Mouse (Mus musculus): ENCODE data around the gene Nrbp1. TPM values are rescaled to one million over a fixed set of nuclear protein-coding genes. Genes with fewer than 3 reads are reported as not detected.

Gene Nrbp1
- polyA plus RNA-seq, 1 experiment from 2014 or later: 167 TPM

DNA sequence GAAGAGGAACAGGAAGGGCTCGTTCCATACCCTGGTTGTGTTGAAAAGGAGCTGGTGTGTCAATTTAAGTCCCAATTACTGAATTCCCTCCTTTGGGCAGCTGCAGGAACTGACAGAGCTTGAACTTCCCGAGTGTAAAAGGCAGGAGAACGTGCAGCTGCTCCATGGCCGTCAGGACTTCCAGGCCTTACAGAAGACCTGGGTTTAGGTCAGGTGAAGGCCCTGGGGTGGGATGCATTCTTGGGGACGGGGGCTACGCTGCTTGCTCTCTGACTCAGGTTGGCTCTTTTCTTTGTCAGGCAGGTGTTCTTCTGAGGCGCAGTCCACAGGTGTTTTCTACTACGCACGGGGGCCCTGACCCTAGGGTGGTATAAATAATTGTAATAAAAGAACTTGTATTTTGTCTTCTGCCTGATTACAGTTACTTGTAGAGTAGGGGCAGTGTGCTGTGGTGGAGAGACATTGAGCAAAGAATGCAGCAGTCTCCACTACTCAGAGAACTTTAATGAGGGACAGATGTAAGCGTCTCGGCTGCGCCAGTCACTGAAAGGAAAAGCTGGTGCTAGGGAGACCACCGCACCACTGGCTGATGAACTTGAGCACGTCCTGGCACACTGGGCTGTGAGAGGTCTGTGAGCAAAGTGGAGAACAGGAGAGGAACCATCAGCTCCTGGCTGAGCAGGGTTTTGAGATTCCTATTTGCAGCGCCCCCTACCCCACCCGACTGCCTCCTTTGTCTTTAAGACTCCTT is 12.3 kb downstream of the Nrbp1 start:
- H3K27ac ChIP-seq (ENCODE audit: low read depth, low read length): no peak overlapping the region
- no peak overlapping the region for H3K4me3 ChIP-seq (ENCODE audit: low read length)
- 81% methylated on average over 16 of the region's 16 CpGs for WGBS
- no peaks in the 10 kb centered on the region for H3K27me3 ChIP-seq (replicated peaks; ENCODE audit: control insufficient read depth, insufficient read depth, low read length)
- ATAC-seq: no peak
- H3K4me2 ChIP-seq (ENCODE audit: low read length): no peak overlapping the region
- peaks cover 32% of the 10 kb centered on the region for H3K36me3 ChIP-seq (ENCODE audit: control insufficient read depth, insufficient read depth, low read length)
- no peaks in the 10 kb centered on the region; the same call in 1 of the 2 replicates for H3K4me1 ChIP-seq (ENCODE audit: control insufficient read depth, insufficient read depth, low read depth, low read length)
- no peaks in the 10 kb centered on the region for H3K9me3 ChIP-seq (ENCODE audit: control insufficient read depth, low read length)
- H3K9ac ChIP-seq (ENCODE audit: low read depth, low read length): no peak overlapping the region

DNA sequence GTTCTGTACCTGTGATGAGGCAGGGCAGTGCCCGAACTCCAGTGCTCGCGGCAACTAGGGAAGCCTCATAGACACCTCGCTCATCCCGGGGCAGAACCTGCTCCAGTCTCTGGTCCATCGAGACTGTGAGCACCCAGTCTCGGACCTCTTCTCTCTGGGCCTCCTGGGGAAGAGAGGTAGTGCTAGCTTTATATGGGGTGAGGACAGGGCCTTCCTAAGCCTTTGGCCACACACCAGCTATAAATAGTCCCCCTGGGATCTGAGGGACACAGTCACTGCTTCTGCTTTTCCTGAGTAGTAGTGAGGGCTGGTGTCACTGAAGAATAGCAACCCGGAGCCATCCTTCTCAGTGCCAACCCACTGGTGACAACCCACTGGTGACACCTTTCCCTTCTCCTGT is 13.1 kb downstream of the Nrbp1 start:
- ATAC-seq: no peak
- Histone ChIP-seq H3K4me3 (ENCODE audit: low read length) (no peak overlapping the region), H3K9me3 (ENCODE audit: control insufficient read depth, low read length) (no peaks in the 10 kb centered on the region), H3K27me3 (replicated peaks; ENCODE audit: control insufficient read depth, insufficient read depth, low read length) (no peaks in the 10 kb centered on the region), H3K4me2 (ENCODE audit: low read length) (no peak overlapping the region), H3K9ac (ENCODE audit: low read depth, low read length) (no peak overlapping the region), H3K4me1 (ENCODE audit: control insufficient read depth, insufficient read depth, low read depth, low read length) (no peaks in the 10 kb centered on the region; the same call in 1 of the 2 replicates), H3K27ac (ENCODE audit: low read depth, low read length) (no peak overlapping the region), H3K36me3 (ENCODE audit: control insufficient read depth, insufficient read depth, low read length) (peaks cover 25% of the 10 kb centered on the region)
- 95% methylated on average over 8 of the region's 8 CpGs for WGBS

DNA sequence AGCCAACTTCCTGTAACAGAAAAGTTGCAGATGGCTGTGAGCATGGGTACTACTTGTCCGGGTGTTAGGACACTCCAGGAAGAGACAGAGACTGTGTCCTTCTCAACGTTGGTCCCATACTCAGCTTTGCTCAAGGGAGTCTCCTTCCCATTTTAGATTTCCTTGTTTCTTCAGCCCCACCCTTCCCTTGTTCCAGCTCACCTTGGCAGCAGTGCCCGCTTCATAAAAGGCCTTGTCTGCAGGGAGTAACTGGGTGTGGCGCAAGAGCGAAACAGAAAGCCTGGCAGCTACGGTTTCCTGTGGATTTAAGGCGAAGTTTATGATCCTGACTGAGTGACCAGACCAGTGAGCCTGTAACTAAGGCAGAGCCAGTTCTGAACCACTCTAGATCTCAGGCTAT is 13.8 kb downstream of the Nrbp1 start:
- H3K4me3 ChIP-seq (ENCODE audit: low read length): no peak overlapping the region
- no peaks in the 10 kb centered on the region for H3K9me3 ChIP-seq (ENCODE audit: control insufficient read depth, low read length)
- H3K27me3 ChIP-seq (replicated peaks; ENCODE audit: control insufficient read depth, insufficient read depth, low read length): no peaks in the 10 kb centered on the region
- no peaks in the 10 kb centered on the region; the same call in 1 of the 2 replicates for H3K4me1 ChIP-seq (ENCODE audit: control insufficient read depth, insufficient read depth, low read depth, low read length)
- peaks cover 23% of the 10 kb centered on the region for H3K36me3 ChIP-seq (ENCODE audit: control insufficient read depth, insufficient read depth, low read length)
- H3K9ac ChIP-seq (ENCODE audit: low read depth, low read length): no peak overlapping the region
- WGBS: 83% methylated on average over 7 of the region's 7 CpGs
- no peak overlapping the region for H3K4me2 ChIP-seq (ENCODE audit: low read length)
- no peak for ATAC-seq
- H3K27ac ChIP-seq (ENCODE audit: low read depth, low read length): no peak overlapping the region

DNA sequence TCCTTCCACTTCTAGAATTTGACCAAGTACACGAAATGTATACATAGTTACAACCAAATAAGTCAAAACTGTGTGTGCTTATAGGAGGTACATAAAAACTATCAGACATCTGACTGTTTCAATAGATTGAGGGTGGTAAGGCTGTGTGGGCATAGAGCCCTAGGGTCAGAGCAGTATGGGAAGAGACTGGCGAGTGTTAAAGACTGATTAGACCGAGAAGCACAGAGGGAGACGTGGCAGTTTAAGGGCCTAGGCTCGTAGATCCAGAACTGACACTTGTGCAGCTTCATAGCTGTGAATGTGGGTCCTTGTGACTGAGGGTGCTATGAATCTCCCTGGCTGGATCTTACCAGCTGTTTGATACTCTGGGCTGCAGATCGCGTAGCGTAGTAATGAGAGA is 14.2 kb downstream of the Nrbp1 start:
- no peaks in the 10 kb centered on the region for H3K27me3 ChIP-seq (replicated peaks; ENCODE audit: control insufficient read depth, insufficient read depth, low read length)

DNA sequence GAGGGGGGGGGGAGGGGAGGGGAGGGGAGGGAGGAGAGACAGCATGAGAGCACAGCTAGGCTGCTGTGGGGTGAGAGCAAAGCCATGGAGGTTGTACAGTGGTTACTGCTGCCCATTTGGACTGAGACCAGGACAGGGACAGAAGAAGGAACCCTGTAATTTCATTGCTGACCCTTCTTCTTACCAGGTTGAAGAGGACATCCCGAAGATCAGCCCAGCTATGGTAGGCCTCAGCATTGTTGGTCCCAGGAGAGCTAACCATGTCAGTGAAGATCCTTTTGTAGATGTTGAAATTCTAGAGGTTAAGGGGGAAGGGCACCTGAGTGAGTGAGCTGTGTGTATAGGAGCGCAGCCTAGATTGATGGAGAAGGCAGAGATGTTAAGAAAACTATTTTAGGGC is 14.7 kb downstream of the Nrbp1 start:
- 95% methylated on average over 2 of the region's 2 CpGs for WGBS
- Histone ChIP-seq H3K4me2 (ENCODE audit: low read length) (no peak overlapping the region), H3K9me3 (ENCODE audit: control insufficient read depth, low read length) (no peaks in the 10 kb centered on the region), H3K27me3 (replicated peaks; ENCODE audit: control insufficient read depth, insufficient read depth, low read length) (no peaks in the 10 kb centered on the region), H3K27ac (ENCODE audit: low read depth, low read length) (no peak overlapping the region), H3K4me3 (ENCODE audit: low read length) (no peak overlapping the region), H3K9ac (ENCODE audit: low read depth, low read length) (no peak overlapping the region), H3K36me3 (ENCODE audit: control insufficient read depth, insufficient read depth, low read length) (peaks cover 25% of the 10 kb centered on the region), H3K4me1 (ENCODE audit: control insufficient read depth, insufficient read depth, low read depth, low read length) (no peaks in the 10 kb centered on the region; the same call in 1 of the 2 replicates)
- ATAC-seq: no peak

More for the DNA sequence above, 14.2 kb downstream of the Nrbp1 start:
- H3K9ac ChIP-seq (ENCODE audit: low read depth, low read length): no peak overlapping the region
- H3K4me1 ChIP-seq (ENCODE audit: control insufficient read depth, insufficient read depth, low read depth, low read length): no peaks in the 10 kb centered on the region; the same call in 1 of the 2 replicates
- no peaks in the 10 kb centered on the region for H3K9me3 ChIP-seq (ENCODE audit: control insufficient read depth, low read length)
- H3K27ac ChIP-seq (ENCODE audit: low read depth, low read length): no peak overlapping the region
- 88% methylated on average over 8 of the region's 8 CpGs for WGBS
- H3K4me3 ChIP-seq (ENCODE audit: low read length): no peak overlapping the region
- H3K36me3 ChIP-seq (ENCODE audit: control insufficient read depth, insufficient read depth, low read length): peaks cover 23% of the 10 kb centered on the region
- H3K4me2 ChIP-seq (ENCODE audit: low read length): no peak overlapping the region
- no peak for ATAC-seq

DNA sequence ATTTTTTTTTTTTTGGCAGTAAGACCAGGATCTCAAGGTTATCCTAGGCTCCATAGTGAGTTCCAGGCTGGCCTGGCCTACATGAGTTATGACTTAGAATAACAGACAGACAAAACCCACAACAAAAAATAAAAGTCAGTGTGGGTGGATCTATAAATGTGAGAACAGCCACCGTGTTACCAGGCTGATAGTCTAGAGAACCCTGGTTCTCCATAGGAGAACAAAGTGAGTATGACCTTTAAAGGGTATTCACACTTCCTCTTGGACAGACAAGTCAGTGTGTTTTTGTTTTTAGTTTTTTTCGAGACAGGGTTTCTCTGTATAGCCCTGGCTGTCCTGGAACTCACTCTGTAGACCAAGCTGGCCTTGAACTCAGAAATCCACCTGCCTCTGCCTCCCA is 15.3 kb downstream of the Nrbp1 start:
- Histone ChIP-seq H3K27ac (ENCODE audit: low read depth, low read length) (no peak overlapping the region), H3K4me1 (ENCODE audit: control insufficient read depth, insufficient read depth, low read depth, low read length) (no peaks in the 10 kb centered on the region; the same call in 1 of the 2 replicates), H3K9me3 (ENCODE audit: control insufficient read depth, low read length) (no peaks in the 10 kb centered on the region), H3K36me3 (ENCODE audit: control insufficient read depth, insufficient read depth, low read length) (peaks cover 30% of the 10 kb centered on the region), H3K9ac (ENCODE audit: low read depth, low read length) (no peak overlapping the region), H3K4me2 (ENCODE audit: low read length) (no peak overlapping the region), H3K4me3 (ENCODE audit: low read length) (no peak overlapping the region), H3K27me3 (replicated peaks; ENCODE audit: control insufficient read depth, insufficient read depth, low read length) (no peaks in the 10 kb centered on the region)
- no peak for ATAC-seq
- 87% methylated on average over 2 of the region's 2 CpGs for WGBS

DNA sequence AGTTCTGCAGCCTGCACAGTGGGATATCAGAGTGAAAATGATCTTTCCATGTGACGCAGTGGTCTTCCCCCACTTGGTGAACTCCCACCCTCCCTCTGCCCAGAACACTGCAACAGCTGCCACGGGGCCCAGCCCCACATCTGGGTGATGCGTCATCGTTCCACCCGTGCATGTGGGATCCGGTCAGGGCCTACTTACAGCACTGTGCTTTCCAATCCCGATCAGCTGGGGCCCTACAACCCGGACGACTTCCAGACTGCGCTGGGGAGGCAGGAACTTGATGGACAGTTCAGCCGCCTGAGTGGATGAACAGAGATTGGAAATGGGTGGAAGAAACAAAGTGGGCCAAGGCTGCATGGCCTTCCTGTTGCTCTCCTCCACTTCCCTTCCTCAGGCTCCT is 17.0 kb downstream of the Nrbp1 start:
- 89% methylated on average over 11 of the region's 11 CpGs for WGBS
- no peak for ATAC-seq
- Histone ChIP-seq H3K27ac (ENCODE audit: low read depth, low read length) (no peak overlapping the region), H3K9ac (ENCODE audit: low read depth, low read length) (no peak overlapping the region; the same call in 1 of the 2 replicates), H3K4me1 (ENCODE audit: control insufficient read depth, insufficient read depth, low read depth, low read length) (no peaks in the 10 kb centered on the region), H3K27me3 (replicated peaks; ENCODE audit: control insufficient read depth, insufficient read depth, low read length) (no peaks in the 10 kb centered on the region), H3K4me3 (ENCODE audit: low read length) (no peak overlapping the region), H3K9me3 (ENCODE audit: control insufficient read depth, low read length) (no peaks in the 10 kb centered on the region), H3K36me3 (ENCODE audit: control insufficient read depth, insufficient read depth, low read length) (peaks cover 34% of the 10 kb centered on the region), H3K4me2 (ENCODE audit: low read length) (no peak overlapping the region)

DNA sequence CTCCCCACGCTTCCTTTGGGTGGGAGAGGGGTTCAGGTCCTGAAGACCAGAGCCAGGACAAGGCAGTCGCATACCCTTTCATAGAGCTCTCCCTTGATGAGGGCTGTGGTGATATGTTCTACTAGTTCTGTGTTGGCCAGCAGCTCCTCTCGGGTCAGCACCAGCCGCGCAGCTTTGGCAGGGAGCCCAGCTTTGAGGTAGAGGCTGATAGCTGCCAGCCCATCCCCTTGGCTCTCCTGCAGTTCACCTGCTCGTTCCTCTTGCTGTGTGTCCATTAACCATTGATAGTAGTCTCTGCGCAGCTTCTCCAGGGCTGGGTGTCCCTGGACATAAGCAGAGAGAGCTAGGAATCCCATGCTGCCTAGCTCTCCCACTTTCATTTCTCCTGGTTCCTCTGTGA is 25.4 kb downstream of the Nrbp1 start:
- Histone ChIP-seq H3K4me2 (ENCODE audit: low read length) (no peak overlapping the region), H3K36me3 (ENCODE audit: control insufficient read depth, insufficient read depth, low read length) (peaks cover 41% of the 10 kb centered on the region), H3K27ac (ENCODE audit: low read depth, low read length) (no peak overlapping the region), H3K4me1 (ENCODE audit: control insufficient read depth, insufficient read depth, low read depth, low read length) (no peaks in the 10 kb centered on the region), H3K27me3 (replicated peaks; ENCODE audit: control insufficient read depth, insufficient read depth, low read length) (no peaks in the 10 kb centered on the region), H3K4me3 (ENCODE audit: low read length) (no peak overlapping the region), H3K9me3 (ENCODE audit: control insufficient read depth, low read length) (no peaks in the 10 kb centered on the region), H3K9ac (ENCODE audit: low read depth, low read length) (no peak overlapping the region)
- no peak for ATAC-seq
- WGBS: 92% methylated on average over 7 of the region's 7 CpGs

DNA sequence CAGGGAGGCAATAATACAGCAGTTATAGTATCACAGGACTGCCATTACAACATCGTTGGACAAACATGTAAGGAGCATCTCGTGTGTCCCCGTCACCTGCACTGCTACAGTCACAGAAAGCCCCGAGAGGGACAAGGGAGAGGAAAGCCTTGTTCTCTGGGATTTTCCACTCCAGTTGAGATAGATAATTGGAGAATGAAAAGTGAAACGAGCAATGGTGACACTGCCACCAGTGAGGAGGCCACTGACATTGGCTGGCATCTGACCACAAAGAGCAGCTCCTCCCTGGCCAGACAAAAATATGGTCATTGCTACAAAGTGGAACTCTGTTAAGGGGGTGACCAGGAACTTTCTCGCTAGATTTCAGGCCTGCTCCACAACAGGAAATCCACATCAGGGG is 27.0 kb downstream of the Nrbp1 start:
- Histone ChIP-seq H3K4me3 (ENCODE audit: low read length) (no peak overlapping the region), H3K27me3 (replicated peaks; ENCODE audit: control insufficient read depth, insufficient read depth, low read length) (no peaks in the 10 kb centered on the region), H3K9ac (ENCODE audit: low read depth, low read length) (no peak overlapping the region), H3K27ac (ENCODE audit: low read depth, low read length) (no peak overlapping the region), H3K9me3 (ENCODE audit: control insufficient read depth, low read length) (no peaks in the 10 kb centered on the region), H3K36me3 (ENCODE audit: control insufficient read depth, insufficient read depth, low read length) (peaks cover 41% of the 10 kb centered on the region), H3K4me2 (ENCODE audit: low read length) (no peak overlapping the region), H3K4me1 (ENCODE audit: control insufficient read depth, insufficient read depth, low read depth, low read length) (no peaks in the 10 kb centered on the region)
- no peak for ATAC-seq
- WGBS: 61% methylated on average over 6 of the region's 6 CpGs
